Mouse (Mus musculus): ENCODE measurements around the gene Chl1.

The Chl1 gene

DNA sequence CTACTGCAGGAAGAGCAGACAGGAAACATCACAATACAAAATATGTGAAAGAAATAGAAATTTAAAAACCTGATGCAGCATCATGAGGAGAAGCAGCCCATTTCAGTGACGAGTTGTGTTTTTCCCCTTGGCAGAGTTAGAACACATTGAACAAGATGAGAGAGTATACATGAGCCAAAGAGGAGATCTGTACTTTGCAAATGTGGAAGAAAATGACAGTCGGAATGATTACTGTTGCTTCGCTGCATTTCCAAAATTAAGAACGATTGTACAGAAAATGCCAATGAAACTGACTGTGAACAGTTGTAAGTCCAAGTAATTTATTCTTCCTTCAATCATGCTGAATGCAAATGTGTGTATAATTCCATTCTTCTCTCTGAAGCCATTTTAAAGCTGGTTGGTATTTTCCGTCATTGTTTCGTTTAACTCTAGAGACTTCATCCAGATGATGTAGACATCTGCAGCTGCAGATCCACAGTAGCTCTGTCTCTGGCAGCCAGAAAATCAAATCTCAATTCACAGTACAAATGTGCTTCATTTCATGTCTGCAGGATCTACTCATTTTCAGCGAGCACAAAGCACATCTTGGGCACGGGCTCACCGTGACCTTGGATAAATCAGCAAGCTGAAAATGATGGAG, 155.4 kb downstream of the Chl1 start:
- no peak for DNase-seq (ENCODE audit: low spot score in 2 of 2)

- DNase-seq (ENCODE audit: low spot score in 2 of 2), result no peak
These were observed 162.7 kb downstream of the Chl1 start for GRCm38 (mm10) chr6:103673111-103673510.

GRCm38 (mm10) chr6:103674332-103674731, 163.9 kb downstream of the Chl1 start:
- peak in 1 of 2 experiments; percentile 17 for DNase-seq (ENCODE audit: low spot score in 2 of 2)

DNA sequence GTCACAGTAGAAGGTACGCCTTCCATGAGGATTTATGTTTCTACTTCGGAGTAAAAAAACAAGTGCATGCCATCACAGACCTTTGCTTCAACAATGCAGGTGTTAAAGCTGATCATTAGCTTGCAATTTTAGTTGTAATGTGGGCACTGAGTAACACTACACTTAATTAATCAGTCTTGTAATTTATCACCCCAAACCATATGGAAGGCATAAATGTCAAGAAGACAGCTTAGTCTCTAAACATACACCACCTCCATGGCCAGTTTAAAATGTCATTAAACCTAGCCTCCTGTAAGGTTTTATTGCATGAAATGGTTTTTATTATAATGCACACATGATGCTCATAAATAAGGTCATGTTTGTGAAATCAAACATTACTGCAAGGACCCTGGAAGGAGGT, 164.8 kb downstream of the Chl1 start:
- no peak for DNase-seq (ENCODE audit: low spot score in 2 of 2)

- no peak for DNase-seq (ENCODE audit: low spot score in 2 of 2)
These were observed 166.3 kb downstream of the Chl1 start for GRCm38 (mm10) chr6:103676664-103677063.

- no peak for DNase-seq (ENCODE audit: low spot score in 2 of 2)
These were observed 166.7 kb downstream of the Chl1 start for GRCm38 (mm10) chr6:103677072-103677471.

DNA sequence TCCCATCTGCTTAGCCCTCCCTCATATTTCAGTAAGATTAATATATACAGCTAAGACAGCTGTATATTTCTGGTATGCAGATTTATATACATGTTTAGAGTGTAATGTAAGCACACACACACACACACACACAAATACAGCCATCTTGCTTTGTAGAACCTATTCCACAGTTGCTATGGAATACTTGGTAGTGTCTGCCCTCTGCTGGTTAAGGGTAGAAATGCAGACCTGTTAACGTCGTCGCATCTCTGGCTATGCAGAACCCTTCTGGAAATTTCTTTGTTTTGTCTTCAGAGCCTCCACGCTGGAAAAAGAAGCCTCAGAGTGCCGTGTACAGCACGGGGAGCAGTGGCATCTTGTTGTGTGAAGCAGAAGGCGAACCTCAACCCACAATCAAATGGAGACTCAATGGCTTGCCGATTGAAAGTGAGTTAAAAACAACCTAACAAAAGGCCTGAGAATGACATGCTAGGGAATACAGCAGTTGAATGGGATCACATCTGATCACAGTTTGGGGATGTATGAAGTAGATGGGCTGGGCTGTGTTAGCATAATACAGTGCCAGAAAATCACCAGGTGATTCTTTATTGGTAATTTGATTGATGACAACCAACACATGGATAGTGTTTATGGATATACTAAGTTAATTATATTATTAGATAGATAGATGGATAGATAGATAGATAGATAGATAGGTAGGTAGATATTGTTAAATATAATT, 172.6 kb downstream of the Chl1 start:
- peak; percentile 18 to 60 for DNase-seq (ENCODE audit: low spot score in 2 of 2)

DNA sequence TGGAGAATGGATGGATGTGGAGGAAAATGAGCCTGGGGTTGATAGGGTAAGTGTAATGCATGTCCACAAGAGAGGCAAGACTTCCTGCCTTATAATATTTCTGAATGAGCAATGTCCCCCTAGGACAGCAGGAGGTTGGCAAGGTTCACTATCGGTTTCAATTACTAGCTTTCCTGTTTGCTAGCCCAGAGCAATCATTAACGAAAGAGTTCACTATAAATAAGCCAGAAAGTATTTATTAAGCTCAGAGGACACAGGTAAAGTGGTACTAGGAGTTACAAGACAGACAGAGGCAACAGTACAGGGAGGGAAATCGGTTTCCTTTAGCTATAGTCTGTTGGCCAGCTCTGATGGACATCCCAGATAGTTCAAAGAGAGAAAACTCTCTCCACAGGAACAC, 182.1 kb downstream of the Chl1 start:
- no peak for DNase-seq (ENCODE audit: low spot score in 2 of 2)

- no peak for DNase-seq (ENCODE audit: low spot score in 2 of 2)
These were observed 187.1 kb downstream of the Chl1 start for GRCm38 (mm10) chr6:103697349-103698028.

- DNase-seq (ENCODE audit: low spot score in 2 of 2), result no peak
These were observed 189.1 kb downstream of the Chl1 start for GRCm38 (mm10) chr6:103699482-103699881.

- DNase-seq (ENCODE audit: low spot score in 2 of 2), result no peak
These were observed 189.5 kb downstream of the Chl1 start for GRCm38 (mm10) chr6:103699895-103700294.

DNA sequence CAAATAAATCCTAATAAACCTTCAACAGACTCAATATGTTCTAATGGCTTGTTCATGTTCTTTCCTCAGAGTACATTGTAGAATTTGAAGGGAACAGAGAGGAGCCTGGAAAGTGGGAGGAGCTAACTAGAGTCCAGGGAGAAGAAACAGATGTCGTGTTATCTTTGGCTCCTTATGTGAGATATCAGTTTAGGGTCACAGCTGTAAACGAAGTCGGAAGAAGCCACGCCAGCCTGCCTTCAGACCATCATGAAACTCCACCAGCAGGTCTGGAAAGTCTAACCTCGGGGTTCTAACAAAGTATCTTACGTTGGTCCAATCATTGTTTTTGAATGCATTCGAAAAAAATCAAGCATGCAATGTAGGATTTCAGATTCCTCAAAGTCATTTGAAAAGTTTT, 189.9 kb downstream of the Chl1 start:
- no peak for DNase-seq (ENCODE audit: low spot score in 2 of 2)

DNA sequence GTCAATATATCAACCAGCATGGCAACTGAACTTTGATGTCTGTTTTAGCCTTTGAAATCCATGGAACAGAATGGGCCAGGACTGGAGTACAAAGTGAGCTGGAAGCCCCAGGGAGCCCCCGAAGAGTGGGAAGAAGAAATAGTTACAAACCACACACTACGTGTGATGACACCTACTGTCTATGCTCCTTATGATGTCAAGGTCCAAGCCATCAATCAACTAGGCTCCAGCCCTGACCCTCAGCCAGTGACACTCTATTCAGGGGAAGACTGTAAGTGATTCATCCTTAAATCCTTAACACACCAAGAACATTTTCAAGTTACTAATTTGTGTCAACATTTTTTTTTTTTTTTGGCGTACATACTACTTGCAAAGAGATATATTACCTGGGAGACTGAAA, 196.0 kb downstream of the Chl1 start:
- no peak for DNase-seq (ENCODE audit: low spot score in 2 of 2)

GRCm38 (mm10) chr6:103739291-103739690, 228.9 kb downstream of the Chl1 start:
- no peak for DNase-seq (ENCODE audit: low spot score in 2 of 2)

GRCm38 (mm10) chr6:103742784-103743183, 232.4 kb downstream of the Chl1 start:
- DNase-seq (ENCODE audit: low spot score in 2 of 2), result no peak

DNA sequence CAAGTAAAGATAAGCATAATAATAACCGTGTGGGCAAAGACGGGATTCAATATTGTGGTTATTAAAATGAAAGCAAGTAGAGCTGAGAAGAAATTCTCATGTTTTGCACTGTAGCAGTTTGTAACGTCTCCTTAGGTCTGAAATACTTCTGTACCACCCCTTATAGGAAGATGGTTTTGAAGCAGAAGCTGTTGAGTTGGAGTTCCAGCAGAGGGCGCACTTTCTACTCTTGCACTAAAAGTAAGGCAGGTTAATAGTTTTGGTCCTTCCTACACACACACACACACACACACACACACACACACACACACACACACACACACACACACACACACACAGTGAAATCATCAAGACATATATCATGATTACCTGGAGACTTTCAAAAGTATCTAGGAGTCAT, 235.7 kb downstream of the Chl1 start:
- no peak for DNase-seq (ENCODE audit: low spot score in 2 of 2)

DNA sequence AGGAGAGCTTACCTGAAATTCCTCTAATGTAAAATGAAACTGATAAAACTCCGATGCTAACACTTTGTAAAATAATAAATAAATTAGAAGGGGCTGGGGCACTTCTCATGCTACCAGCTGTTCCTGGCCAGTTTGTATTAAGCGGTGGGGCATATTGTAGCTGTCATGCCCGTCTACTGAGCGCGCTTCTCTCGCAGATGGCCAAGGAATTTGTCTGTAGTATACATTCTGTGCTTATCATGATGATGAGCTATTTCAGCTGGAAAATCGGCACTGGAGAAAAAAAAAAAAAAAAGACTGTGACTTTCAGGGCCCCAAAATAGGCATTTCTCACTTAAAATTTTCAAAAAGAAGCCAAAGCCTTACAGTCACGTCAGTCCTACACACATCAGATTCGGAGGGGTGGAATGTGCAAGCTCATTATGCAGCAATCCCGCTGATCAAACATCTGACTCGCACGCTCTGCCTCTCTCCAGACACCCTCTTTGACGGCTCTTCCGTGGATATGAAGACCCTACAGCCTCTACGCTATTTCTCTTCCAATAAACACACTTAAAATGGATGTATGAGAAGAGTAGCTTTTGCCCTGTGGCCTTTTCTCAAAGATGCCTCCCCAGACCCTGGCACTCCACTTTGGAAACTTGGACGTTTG, 238.9 kb downstream of the Chl1 start:
- DNase-seq (ENCODE audit: low spot score in 2 of 2), result no peak

GRCm38 (mm10) chr6:103753891-103754290, 243.5 kb downstream of the Chl1 start:
- DNase-seq (ENCODE audit: low spot score in 2 of 2), result no peak

GRCm38 (mm10) chr6:103766830-103767229, 256.4 kb downstream of the Chl1 start:
- no peak for DNase-seq (ENCODE audit: low spot score in 2 of 2)

DNA sequence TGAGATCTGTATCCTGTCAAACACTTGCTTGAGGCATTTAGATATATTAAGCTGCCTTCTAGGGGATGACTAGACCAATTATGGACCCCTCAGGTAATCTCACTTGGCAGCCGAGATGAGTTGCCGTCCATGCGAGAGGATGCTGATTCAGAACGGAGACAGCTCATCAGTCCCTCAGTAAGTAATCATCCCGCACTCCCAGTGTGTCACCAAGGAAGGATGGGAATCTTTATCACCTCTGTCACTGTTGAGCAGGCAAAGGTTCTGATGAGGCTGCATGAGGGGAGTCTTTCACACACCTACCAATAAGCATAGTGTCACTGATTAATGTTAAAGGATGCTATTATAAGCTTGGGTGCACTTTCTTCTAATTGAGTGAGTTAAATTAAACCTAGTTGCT, 270.7 kb downstream of the Chl1 start:
- DNase-seq (ENCODE audit: low spot score in 2 of 2), result no peak

GRCm38 (mm10) chr6:103791077-103791632, 280.8 kb downstream of the Chl1 start:
- DNase-seq (ENCODE audit: low spot score in 2 of 2), result no peak

GRCm38 (mm10) chr6:103795241-103795640, 284.9 kb downstream of the Chl1 start:
- DNase-seq (ENCODE audit: low spot score in 2 of 2), result no peak

All from urinary bladder, postnatal 4 days (tissue).